Comparison of ENCODE assay signal across 7 mouse cellular contexts in the genomic region with DNA sequence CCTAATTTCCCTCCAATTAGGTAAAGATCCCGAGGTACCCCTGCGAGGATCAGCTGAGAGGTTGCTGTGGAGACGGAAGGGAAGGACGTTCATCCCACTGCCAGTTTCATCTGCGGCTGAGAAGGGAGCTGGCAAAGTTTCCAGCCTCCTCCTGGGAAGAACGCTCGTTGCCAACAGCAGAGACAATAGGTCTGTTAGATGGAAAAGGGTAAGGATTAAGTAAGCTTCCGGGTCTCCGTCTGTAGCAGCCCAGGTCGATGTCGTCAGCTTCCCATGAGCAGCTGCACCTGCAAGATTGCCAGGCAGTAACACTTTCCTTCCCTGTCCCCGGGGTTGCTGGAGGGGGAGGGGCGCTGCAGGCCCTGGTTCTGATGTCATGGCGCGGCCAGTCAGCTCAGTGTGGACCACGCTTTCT. TPM values are rescaled to one million over a fixed set of nuclear protein-coding genes. Genes with fewer than 3 reads are reported as not detected.
A peak's percentile ranks its signal among the peaks of the same experiment; 100 is the strongest.
DNase-seq lines count a peak whose midpoint lies in the region; ATAC-seq and TF ChIP-seq lines count a peak whose summit lies in the region.

No protein-coding gene starts in this region.

- no peaks in the 10 kb centered on the region for H3K27me3 ChIP-seq in limb, embryonic 11.5 days (ENCODE audit: control insufficient read depth, insufficient read depth, low read length)
- H3K27me3 ChIP-seq in midbrain, embryonic 14.5 days (ENCODE audit: control insufficient read depth, insufficient read depth, low read length) = no peaks in the 10 kb centered on the region

- 45% methylated on average over 16 of the region's 16 CpGs for WGBS in bone marrow, adult 2 months
- WGBS in limb, embryonic 11.5 days = 11% methylated on average over 16 of the region's 16 CpGs
- WGBS in midbrain, embryonic 14.5 days = 1% methylated on average over 16 of the region's 16 CpGs

- no peak overlapping the region for H3K9ac ChIP-seq in limb, embryonic 11.5 days (ENCODE audit: low read length)
- H3K9ac ChIP-seq in midbrain, embryonic 14.5 days (replicated peaks; ENCODE audit: low read length) = peak overlapping the region; percentile 27

- H3K36me3 ChIP-seq in limb, embryonic 11.5 days (ENCODE audit: control insufficient read depth, insufficient read depth, low read length) = 0 out of 2 replicates have a peak, but pooled peaks cover 3% of the 10 kb centered on the region
- no peaks in the 10 kb centered on the region for H3K36me3 ChIP-seq in midbrain, embryonic 14.5 days (ENCODE audit: control insufficient read depth, insufficient read depth, low read length)

- peak; percentile 63 for DNase-seq in embryo, embryonic 11 days
- peak; percentile 71 to 84 for DNase-seq in heart, adult 18-20 months
- DNase-seq in kidney, adult 11 months = peak; percentile 68
- DNase-seq in limb, embryonic 11.5 days (ENCODE audit: low spot score) = peak; percentile 64
- DNase-seq in midbrain, embryonic 14.5 days = peak; percentile 85
- no peak for DNase-seq in spleen, postnatal 36 days (ENCODE audit: low spot score in 2 of 2)

- ATAC-seq in limb, embryonic 11.5 days (ENCODE audit: insufficient number of reproducible peaks, low FRiP score, low TSS enrichment, low read depth) = peak; percentile 60; the same call in 1 of the 2 replicates
- peak; percentile 60 for ATAC-seq in midbrain, embryonic 14.5 days (ENCODE audit: low FRiP score, low TSS enrichment)

- no peaks in the 10 kb centered on the region for H3K9me3 ChIP-seq in limb, embryonic 11.5 days (ENCODE audit: control insufficient read depth, low read length)
- H3K9me3 ChIP-seq in midbrain, embryonic 14.5 days (ENCODE audit: control insufficient read depth, low read length) = no peaks in the 10 kb centered on the region

- no peak overlapping the region for H3K4me2 ChIP-seq in limb, embryonic 11.5 days (ENCODE audit: low read depth, severe bottlenecking)
- H3K4me2 ChIP-seq in midbrain, embryonic 14.5 days (ENCODE audit: low read length) = peak overlapping the region; percentile 57

- peaks cover 2% of the 10 kb centered on the region; the same call in 1 of the 2 replicates for H3K4me1 ChIP-seq in bone marrow, adult 2 months (ENCODE audit: control insufficient read depth, insufficient read depth, low read length)
- H3K4me1 ChIP-seq in limb, embryonic 11.5 days (ENCODE audit: control insufficient read depth, insufficient read depth, low read length) = peaks cover 29% of the 10 kb centered on the region
- H3K4me1 ChIP-seq in midbrain, embryonic 14.5 days (ENCODE audit: control insufficient read depth, insufficient read depth, low read length) = peaks cover 28% of the 10 kb centered on the region

- TF ChIP-seq POLR2A in bone marrow, adult 2 months (IDR thresholded peaks at IDR 0.05; ENCODE audit: borderline replicate concordance, control insufficient read depth, low read depth, low read length) = no peak

- peak overlapping the region; percentile 9 for H3K4me3 ChIP-seq in bone marrow, adult 2 months (replicated peaks; ENCODE audit: control insufficient read depth, low read depth, low read length)
- H3K4me3 ChIP-seq in limb, embryonic 11.5 days (ENCODE audit: low read depth, low read length) = no peak overlapping the region
- H3K4me3 ChIP-seq in midbrain, embryonic 14.5 days (replicated peaks; ENCODE audit: low read depth, low read length) = peak overlapping the region; percentile 29

- no peak overlapping the region for H3K27ac ChIP-seq in bone marrow, adult 2 months (ENCODE audit: control insufficient read depth, insufficient read depth, low read depth, low read length, poor library complexity)
- H3K27ac ChIP-seq in limb, embryonic 11.5 days (replicated peaks; ENCODE audit: low read depth, low read length) = no peak overlapping the region
- H3K27ac ChIP-seq in midbrain, embryonic 14.5 days (replicated peaks; ENCODE audit: low read depth, low read length) = peak overlapping the region; percentile 80

- TF ChIP-seq CTCF in bone marrow, adult 2 months (IDR thresholded peaks at IDR 0.05; ENCODE audit: control insufficient read depth, insufficient read depth, low read length) = no peak

RNA-seq across cellular contexts. Expression of a gene that starts 34.6 kb away (rescaled TPM):
- polyA plus RNA-seq in bone marrow, adult 2 months (2011; ENCODE audit: insufficient read depth, insufficient read length, low replicate concordance, missing spikeins) = 8.3 and 15.5 TPM in 2 replicates
- total RNA-seq in heart, adult 18-20 months (2021) = 10 to 100 TPM; 27.9 to 29.5 TPM
- polyA plus RNA-seq in limb, embryonic 11.5 days (2014; fragmentation: Nextera tagmentation; extraction: Ambion mirVana) = 51.7 and 52.8 TPM in 2 replicates
- 4.4 and 8.8 TPM in 2 replicates for polyA plus RNA-seq in midbrain, embryonic 14.5 days (2014; fragmentation: Nextera tagmentation; extraction: Ambion mirVana)

Comparison
In these comparisons a context has a peak if more than half of its experiments do, and no peak if none do; other contexts are left out.
1. DNase-seq: peak in embryo, embryonic 11 days (single experiment), heart, adult 18-20 months (2 of 2), kidney, adult 11 months (single experiment), limb, embryonic 11.5 days (single experiment) and midbrain, embryonic 14.5 days (single experiment); none in spleen, postnatal 36 days (0 of 2).